Mouse (Mus musculus) C2C12 (cell line): ENCODE data around the gene Kdm4c.

ENCODE experiments used
- CTCF ChIP-seq: IDR thresholded peaks from one replicate; pipeline ENCODE4 v1.5.1; 2011; ENCODE audit not compliant: control insufficient read depth, insufficient read depth, insufficient read length
- MAX ChIP-seq: IDR thresholded peaks from one replicate; pipeline ENCODE4 v1.6.1; 2011; ENCODE audit warnings: mild to moderate bottlenecking, control low read depth
- MYOD1 ChIP-seq: IDR thresholded peaks from one replicate; pipeline ENCODE4 v1.6.1; 2011; ENCODE audit warnings: low read depth; ENCODE audit not compliant: control insufficient read depth, insufficient read length

DNA sequence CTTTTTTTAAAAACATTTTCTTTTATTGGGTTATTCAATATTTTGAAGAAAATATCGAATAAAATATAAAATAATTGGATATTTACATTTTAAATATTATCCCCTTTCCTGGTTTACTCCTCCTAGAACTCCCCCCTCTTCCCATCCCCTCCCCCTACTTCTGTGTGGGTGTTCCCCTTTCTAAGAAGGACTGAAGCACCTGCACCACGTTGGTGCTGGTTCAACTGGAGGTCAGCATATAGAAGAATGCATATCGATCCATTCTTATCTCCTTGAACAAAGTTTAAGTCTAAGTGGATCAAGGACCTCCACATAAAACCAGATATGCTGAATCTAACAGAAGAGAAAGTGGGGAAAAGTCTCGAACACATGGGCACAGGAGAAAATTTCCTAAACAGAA lies 144.3 kb downstream of the Kdm4c start:
- TF ChIP-seq CTCF (no peak), MAX (no peak), MYOD1 (no peak)
